In the genomic region with DNA sequence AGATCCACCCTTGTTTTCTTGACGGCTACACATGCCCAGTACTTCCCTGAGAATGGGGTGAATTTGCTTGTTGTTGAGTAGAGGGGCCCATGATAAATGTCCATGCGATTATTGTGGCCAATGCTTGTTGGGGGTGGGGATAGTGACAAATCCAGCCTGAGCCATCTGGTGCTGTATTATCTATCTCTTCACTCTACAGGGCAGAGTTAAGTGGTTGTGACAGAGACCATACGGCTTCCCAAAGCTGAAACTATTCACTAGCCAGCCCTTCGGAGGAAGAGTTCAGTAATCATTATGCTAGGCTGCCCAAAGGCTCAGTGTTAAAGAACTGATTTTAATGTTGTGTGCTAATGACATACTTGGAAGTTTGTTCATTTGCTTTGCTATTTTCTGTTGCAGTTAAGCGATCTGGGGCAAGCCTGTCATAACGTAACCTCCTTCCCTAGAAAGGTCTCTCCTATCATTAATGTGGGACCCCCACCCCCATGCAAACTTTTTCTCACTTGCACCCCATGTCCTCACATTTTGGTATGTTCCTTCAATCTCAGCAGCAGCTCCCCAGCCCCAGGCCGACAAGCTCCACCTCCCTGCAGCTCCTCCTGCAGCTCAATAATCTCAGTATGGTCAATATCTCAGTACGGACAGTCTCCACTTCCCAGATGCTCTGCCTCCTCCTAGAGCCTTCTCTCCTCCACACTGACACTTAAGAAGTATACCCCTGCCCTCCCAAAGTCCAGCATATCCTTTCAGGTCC, we compare ENCODE assay signal across 19 mouse cellular contexts. TPM values are rescaled to one million over a fixed set of nuclear protein-coding genes. Genes with fewer than 3 reads are reported as not detected.
DNase-seq lines count a peak whose midpoint lies in the region; ATAC-seq and TF ChIP-seq lines count a peak whose summit lies in the region.
"Had no signal": no experiment of that assay in that cellular context is flagged by ENCODE, and none has a peak within 500 bp of the region (broad histone marks: within the 10 kb centered on the region; RNA-seq: fewer than 3 reads in every experiment).

No protein-coding gene starts in this region.

- peaks cover 12% of the 10 kb centered on the region for H3K4me1 ChIP-seq in heart, embryonic 11.5 days (ENCODE audit: control insufficient read depth, insufficient read depth, low read length)
- peaks cover 14% of the 10 kb centered on the region for H3K4me1 ChIP-seq in heart, embryonic 12.5 days (replicated peaks)
- peaks cover 7% of the 10 kb centered on the region; the same call in 1 of the 2 replicates for H3K4me1 ChIP-seq in lung, embryonic 16.5 days (replicated peaks; ENCODE audit: control insufficient read depth, insufficient read depth, low read length)
- no peaks in the 10 kb centered on the region for H3K4me1 ChIP-seq in lung, postnatal 0 days (ENCODE audit: insufficient read depth, low read depth, low read length)
- H3K4me1 ChIP-seq in kidney, embryonic 14.5 days (ENCODE audit: control insufficient read depth, insufficient read depth, low read length), result no peaks in the 10 kb centered on the region
- H3K4me1 ChIP-seq: midbrain, embryonic 12.5 days had no signal

- TF ChIP-seq EP300 in lung, postnatal 0 days (IDR thresholded peaks at IDR 0.05), result no peak

- H3K9ac ChIP-seq in heart, embryonic 11.5 days (ENCODE audit: low read depth, low read length), result no peak overlapping the region
- no peak overlapping the region for H3K9ac ChIP-seq in heart, embryonic 12.5 days
- no peak overlapping the region for H3K9ac ChIP-seq in lung, embryonic 16.5 days (ENCODE audit: low read length)
- H3K9ac ChIP-seq in lung, postnatal 0 days (replicated peaks; ENCODE audit: low read depth), result no peak overlapping the region
- H3K9ac ChIP-seq in kidney, embryonic 14.5 days (ENCODE audit: low read depth, low read length), result no peak overlapping the region
- H3K9ac ChIP-seq: midbrain, embryonic 12.5 days had no signal

- no peak overlapping the region; the same call in 1 of the 2 replicates for H3K4me2 ChIP-seq in heart, embryonic 11.5 days
- H3K4me2 ChIP-seq in heart, embryonic 12.5 days, result no peak overlapping the region
- peak overlapping the region; percentile 19 for H3K4me2 ChIP-seq in lung, embryonic 16.5 days (ENCODE audit: low read depth, low read length)
- 0 out of 2 replicates have a peak overlapping the region, but pooled peaks have one; percentile 8 for H3K4me2 ChIP-seq in lung, postnatal 0 days (replicated peaks; ENCODE audit: low read depth, low read length)
- no peak overlapping the region for H3K4me2 ChIP-seq in kidney, embryonic 14.5 days (replicated peaks; ENCODE audit: low read depth, low read length)
- H3K4me2 ChIP-seq: midbrain, embryonic 12.5 days had no signal

- 40% methylated on average over 8 of the region's 8 CpGs for WGBS in heart, embryonic 11.5 days (ENCODE audit: insufficient replicate concordance)
- 42% methylated on average over 8 of the region's 8 CpGs for WGBS in heart, embryonic 12.5 days
- WGBS in lung, embryonic 16.5 days, result 44% methylated on average over 8 of the region's 8 CpGs
- WGBS in lung, postnatal 0 days, result 42% methylated on average over 8 of the region's 8 CpGs
- 72% methylated on average over 8 of the region's 8 CpGs for WGBS in kidney, embryonic 14.5 days

- H3K4me3 ChIP-seq in heart, embryonic 11.5 days (ENCODE audit: low read depth, low read length), result no peak overlapping the region
- no peak overlapping the region for H3K4me3 ChIP-seq in heart, embryonic 12.5 days
- no peak overlapping the region for H3K4me3 ChIP-seq in lung, embryonic 16.5 days (ENCODE audit: low read length)
- no peak overlapping the region for H3K4me3 ChIP-seq in lung, postnatal 0 days (ENCODE audit: low read depth, low read length)
- no peak overlapping the region for H3K4me3 ChIP-seq in kidney, embryonic 14.5 days (ENCODE audit: low read length)
- H3K4me3 ChIP-seq: forebrain, embryonic 10.5 days; midbrain, embryonic 12.5 days had no signal

- no peak for DNase-seq in lung, postnatal 25 days (ENCODE audit: low spot score)
- DNase-seq in lung, postnatal 0 days (ENCODE audit: low spot score), result peak; percentile 83
- peak; percentile 75 for DNase-seq in retina, postnatal 7 days (ENCODE audit: low read depth, low spot score)
- DNase-seq in frontal cortex, postnatal 25 days (ENCODE audit: low spot score in 2 of 2), result no peak
- DNase-seq: adrenal gland, adult 8-10 months; gastrocnemius, postnatal 36 days; heart, postnatal 10 days; kidney, postnatal 10 days; layer of hippocampus, adult 9-11 months; liver; right cerebral cortex, postnatal 14 days had no signal

- H3K27me3 ChIP-seq in heart, embryonic 11.5 days (ENCODE audit: control insufficient read depth, insufficient read depth, low read length), result no peaks in the 10 kb centered on the region; the same call in 1 of the 2 replicates
- peaks cover 9% of the 10 kb centered on the region; the same call in 1 of the 2 replicates for H3K27me3 ChIP-seq in heart, embryonic 12.5 days (replicated peaks)
- H3K27me3 ChIP-seq in lung, embryonic 16.5 days (ENCODE audit: control insufficient read depth, insufficient read depth, low read depth, low read length), result peaks cover 7% of the 10 kb centered on the region
- H3K27me3 ChIP-seq in lung, postnatal 0 days (replicated peaks; ENCODE audit: insufficient read depth, low read length), result no peaks in the 10 kb centered on the region
- H3K27me3 ChIP-seq in kidney, embryonic 14.5 days (ENCODE audit: control insufficient read depth, insufficient read depth, low read length), result peaks cover 10% of the 10 kb centered on the region

- H3K36me3 ChIP-seq in heart, embryonic 11.5 days (ENCODE audit: control insufficient read depth, insufficient read depth, low read length), result no peaks in the 10 kb centered on the region
- peaks cover 12% of the 10 kb centered on the region for H3K36me3 ChIP-seq in heart, embryonic 12.5 days
- no peaks in the 10 kb centered on the region for H3K36me3 ChIP-seq in lung, embryonic 16.5 days (ENCODE audit: control insufficient read depth, insufficient read depth, low read length)
- H3K36me3 ChIP-seq in lung, postnatal 0 days (ENCODE audit: insufficient read depth, low read length), result no peaks in the 10 kb centered on the region
- H3K36me3 ChIP-seq in kidney, embryonic 14.5 days (ENCODE audit: control insufficient read depth, insufficient read depth, low read length), result no peaks in the 10 kb centered on the region
- H3K36me3 ChIP-seq: forebrain, embryonic 10.5 days; midbrain, embryonic 12.5 days had no signal

- TF ChIP-seq CTCF in lung, postnatal 0 days (IDR thresholded peaks at IDR 0.05), result no peak

- peak overlapping the region; percentile 47; the same call in 1 of the 2 replicates for H3K27ac ChIP-seq in heart, embryonic 11.5 days (ENCODE audit: low read depth, low read length)
- H3K27ac ChIP-seq in heart, embryonic 12.5 days (ENCODE audit: poor library complexity, severe bottlenecking), result no peak overlapping the region
- H3K27ac ChIP-seq in lung, embryonic 16.5 days (ENCODE audit: low read length), result peak overlapping the region; percentile 83
- H3K27ac ChIP-seq in lung, postnatal 0 days (ENCODE audit: low read length), result peak overlapping the region; percentile 64
- H3K27ac ChIP-seq in kidney, embryonic 14.5 days (ENCODE audit: low read depth, low read length), result no peak overlapping the region
- H3K27ac ChIP-seq: forebrain, embryonic 10.5 days; macrophage; midbrain, embryonic 12.5 days had no signal

- no peaks in the 10 kb centered on the region for H3K9me3 ChIP-seq in heart, embryonic 11.5 days (replicated peaks; ENCODE audit: control insufficient read depth, low read length)
- H3K9me3 ChIP-seq in heart, embryonic 12.5 days (replicated peaks), result no peaks in the 10 kb centered on the region; the same call in 1 of the 2 replicates
- no peaks in the 10 kb centered on the region; the same call in 1 of the 2 replicates for H3K9me3 ChIP-seq in lung, embryonic 16.5 days (ENCODE audit: control insufficient read depth, low read length)
- no peaks in the 10 kb centered on the region for H3K9me3 ChIP-seq in lung, postnatal 0 days (ENCODE audit: low read length)
- peaks cover 2% of the 10 kb centered on the region; the same call in 1 of the 2 replicates for H3K9me3 ChIP-seq in kidney, embryonic 14.5 days (ENCODE audit: control insufficient read depth, low read length)
- H3K9me3 ChIP-seq: midbrain, embryonic 12.5 days had no signal

- no peak for ATAC-seq in heart, embryonic 11.5 days (replicated peaks; ENCODE audit: insufficient number of reproducible peaks, low FRiP score, low TSS enrichment)
- no peak for ATAC-seq in heart, embryonic 12.5 days (ENCODE audit: insufficient number of reproducible peaks, low FRiP score)
- ATAC-seq in lung, embryonic 16.5 days (ENCODE audit: low read depth), result peak; percentile 92
- ATAC-seq in lung, postnatal 0 days, result peak; percentile 89
- ATAC-seq in kidney, embryonic 14.5 days (ENCODE audit: low FRiP score, low TSS enrichment), result no peak

RNA-seq across cellular contexts. Expression of a gene that starts 5.0 kb away (rescaled TPM):
- polyA plus RNA-seq in heart, embryonic 11.5 days (2014; fragmentation: Nextera tagmentation; extraction: Ambion mirVana), result 0.37 and 0.39 TPM in 2 replicates
- polyA plus RNA-seq in heart, embryonic 12.5 days (2016; fragmentation: Nextera tagmentation; extraction: Ambion mirVana), result 0.24 and 0.33 TPM in 2 replicates
- polyA plus RNA-seq in lung, embryonic 16.5 days (2015; fragmentation: Nextera tagmentation; extraction: Ambion mirVana), result 0.05 and 0.18 TPM in 2 replicates
- 0.12 and 0.15 TPM in 2 replicates for polyA plus RNA-seq in lung, postnatal 0 days (2015; fragmentation: Nextera tagmentation; extraction: Ambion mirVana)
- 0.20 TPM in 1 of 2 replicates, not detected in the other for polyA plus RNA-seq in kidney, embryonic 14.5 days (2014; fragmentation: Nextera tagmentation; extraction: Ambion mirVana)
- polyA plus RNA-seq: macrophage; thymus, postnatal 0 days had no signal

RNA-seq across cellular contexts. Expression of a gene that starts 26.0 kb away (rescaled TPM):
- polyA plus RNA-seq in heart, embryonic 11.5 days (2014; fragmentation: Nextera tagmentation; extraction: Ambion mirVana), result 7.5 and 10.0 TPM in 2 replicates
- polyA plus RNA-seq in heart, embryonic 12.5 days (2016; fragmentation: Nextera tagmentation; extraction: Ambion mirVana), result 9.4 and 10.8 TPM in 2 replicates
- polyA plus RNA-seq in lung, embryonic 16.5 days (2015; fragmentation: Nextera tagmentation; extraction: Ambion mirVana), result 3.8 and 4.1 TPM in 2 replicates
- polyA plus RNA-seq in lung, postnatal 0 days (2015; fragmentation: Nextera tagmentation; extraction: Ambion mirVana), result 13.5 and 14.5 TPM in 2 replicates
- polyA plus RNA-seq in kidney, embryonic 14.5 days (2014; fragmentation: Nextera tagmentation; extraction: Ambion mirVana), result 0.90 and 1.7 TPM in 2 replicates
- polyA plus RNA-seq: macrophage had no signal

Comparison
In these comparisons a context has a peak if more than half of its experiments do, and no peak if none do; other contexts are left out.
1. H3K27ac ChIP-seq: peak in heart, embryonic 11.5 days (single experiment), lung, embryonic 16.5 days (single experiment) and lung, postnatal 0 days (single experiment); none in heart, embryonic 12.5 days (single experiment) and kidney, embryonic 14.5 days (single experiment).
2. DNase-seq: peak in lung, postnatal 0 days (single experiment) and retina, postnatal 7 days (single experiment); none in lung, postnatal 25 days (single experiment) and frontal cortex, postnatal 25 days (0 of 2).
3. ATAC-seq: peak in lung, embryonic 16.5 days (single experiment) and lung, postnatal 0 days (single experiment); none in heart, embryonic 11.5 days (single experiment), heart, embryonic 12.5 days (single experiment) and kidney, embryonic 14.5 days (single experiment).
4. H3K4me2 ChIP-seq: peak in lung, embryonic 16.5 days (single experiment) and lung, postnatal 0 days (single experiment); none in heart, embryonic 11.5 days (single experiment), heart, embryonic 12.5 days (single experiment) and kidney, embryonic 14.5 days (single experiment).